ENCODE assay signal across 25 mouse cellular contexts in the genomic region with DNA sequence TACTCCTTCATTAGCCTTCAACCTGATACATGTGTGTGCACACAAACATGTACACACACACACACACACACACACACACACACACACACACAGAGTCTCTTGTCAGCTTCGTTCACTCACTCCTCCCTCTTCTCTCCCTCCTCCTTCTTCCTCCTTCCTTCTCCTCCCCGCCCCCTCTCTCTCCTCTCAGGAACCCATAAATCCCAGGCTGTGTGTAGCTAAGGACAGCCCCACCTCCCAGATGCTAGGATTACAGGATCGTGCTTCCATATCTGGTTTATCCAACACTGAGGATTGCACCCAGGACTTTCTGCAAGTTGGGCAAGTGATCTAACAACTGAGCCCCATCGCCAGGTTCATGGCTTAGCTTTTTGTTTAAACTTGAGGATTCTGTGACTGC. TPM values are rescaled to one million over a fixed set of nuclear protein-coding genes. Genes with fewer than 3 reads are reported as not detected.
DNase-seq lines count a peak whose midpoint lies in the region; ATAC-seq and TF ChIP-seq lines count a peak whose summit lies in the region.
"Had no signal": no experiment of that assay in that cellular context is flagged by ENCODE, and none has a peak within 500 bp of the region (broad histone marks: within the 10 kb centered on the region; RNA-seq: fewer than 3 reads in every experiment).

No protein-coding gene starts in this region.

- H3K9me3 ChIP-seq in intestine, embryonic 14.5 days (ENCODE audit: control insufficient read depth, low read length), result no peaks in the 10 kb centered on the region
- no peaks in the 10 kb centered on the region for H3K9me3 ChIP-seq in intestine, postnatal 0 days (ENCODE audit: control insufficient read depth)
- H3K9me3 ChIP-seq in kidney, postnatal 0 days (replicated peaks; ENCODE audit: low read length), result no peaks in the 10 kb centered on the region
- H3K9me3 ChIP-seq in midbrain, embryonic 10.5 days (replicated peaks), result no peaks in the 10 kb centered on the region
- H3K9me3 ChIP-seq: embryonic facial prominence, embryonic 15.5 days; forebrain, embryonic 10.5 days; G1E; heart, embryonic 10.5 days; hindbrain, embryonic 13.5 days had no signal

- H3K27me3 ChIP-seq in intestine, embryonic 14.5 days (replicated peaks; ENCODE audit: control insufficient read depth, insufficient read depth, low read length), result no peaks in the 10 kb centered on the region
- no peaks in the 10 kb centered on the region for H3K27me3 ChIP-seq in intestine, postnatal 0 days (replicated peaks; ENCODE audit: control insufficient read depth, insufficient read depth, low read length)
- no peaks in the 10 kb centered on the region for H3K27me3 ChIP-seq in kidney, postnatal 0 days (ENCODE audit: insufficient read depth, low read length)
- no peaks in the 10 kb centered on the region; the same call in 1 of the 2 replicates for H3K27me3 ChIP-seq in midbrain, embryonic 10.5 days (ENCODE audit: low read depth, poor library complexity, severe bottlenecking)
- H3K27me3 ChIP-seq: embryonic facial prominence, embryonic 15.5 days had no signal

- no peak overlapping the region for H3K4me2 ChIP-seq in intestine, embryonic 14.5 days (ENCODE audit: low read length)
- H3K4me2 ChIP-seq in intestine, postnatal 0 days (replicated peaks; ENCODE audit: low read depth), result no peak overlapping the region
- no peak overlapping the region for H3K4me2 ChIP-seq in kidney, postnatal 0 days (ENCODE audit: low read length)
- H3K4me2 ChIP-seq: embryonic facial prominence, embryonic 15.5 days; hindbrain, embryonic 13.5 days had no signal

- peak; percentile 35 for DNase-seq in embryo, embryonic 11 days
- DNase-seq in embryo, embryonic 10.5 days (ENCODE audit: low spot score), result no peak
- DNase-seq in intestine, embryonic 14.5 days (ENCODE audit: low spot score), result no peak
- DNase-seq in kidney, postnatal 0 days (ENCODE audit: low spot score), result peak; percentile 67
- DNase-seq in kidney, adult 18-20 months, result no peak
- DNase-seq in mesoderm, embryonic 11.5 days (ENCODE audit: low read depth, low spot score), result peak; percentile 16
- DNase-seq in midbrain, embryonic 10.5 days (ENCODE audit: low spot score), result no peak
- DNase-seq: adrenal gland, adult 8-10 months; adrenal gland, postnatal 36 days; B cell, adult 2 months; cerebellum, adult 2 months; cerebellum, postnatal 14 days; gastrocnemius, postnatal 10 days; heart, adult 18-20 months; heart, postnatal 10 days; heart, postnatal 4 days had no signal

- no peaks in the 10 kb centered on the region for H3K36me3 ChIP-seq in intestine, embryonic 14.5 days (ENCODE audit: control insufficient read depth, insufficient read depth, low read length)
- H3K36me3 ChIP-seq in intestine, postnatal 0 days (ENCODE audit: control insufficient read depth, insufficient read depth), result no peaks in the 10 kb centered on the region; the same call in 1 of the 2 replicates
- H3K36me3 ChIP-seq in kidney, postnatal 0 days (ENCODE audit: insufficient read depth, low read length), result no peaks in the 10 kb centered on the region
- H3K36me3 ChIP-seq in midbrain, embryonic 10.5 days, result no peaks in the 10 kb centered on the region
- H3K36me3 ChIP-seq: embryonic facial prominence, embryonic 15.5 days; forebrain, embryonic 10.5 days; G1E; heart, embryonic 10.5 days; hindbrain, embryonic 13.5 days had no signal

- no peak for TF ChIP-seq CTCF in intestine, postnatal 0 days (IDR thresholded peaks at IDR 0.05; ENCODE audit: low read depth)
- no peak for TF ChIP-seq CTCF in kidney, postnatal 0 days (IDR thresholded peaks at IDR 0.05; ENCODE audit: low read depth)

- no peak overlapping the region for H3K9ac ChIP-seq in intestine, embryonic 14.5 days (ENCODE audit: low read length)
- no peak overlapping the region for H3K9ac ChIP-seq in intestine, postnatal 0 days (ENCODE audit: low read depth, low read length)
- H3K9ac ChIP-seq in kidney, postnatal 0 days (ENCODE audit: low read depth, low read length), result no peak overlapping the region
- H3K9ac ChIP-seq: embryonic facial prominence, embryonic 15.5 days; hindbrain, embryonic 13.5 days had no signal

- H3K27ac ChIP-seq in intestine, embryonic 14.5 days (ENCODE audit: low read depth), result no peak overlapping the region
- no peak overlapping the region for H3K27ac ChIP-seq in intestine, postnatal 0 days (ENCODE audit: low read depth, low read length)
- no peak overlapping the region for H3K27ac ChIP-seq in kidney, postnatal 0 days
- no peak overlapping the region; the same call in 1 of the 2 replicates for H3K27ac ChIP-seq in midbrain, embryonic 10.5 days (replicated peaks)
- H3K27ac ChIP-seq: embryonic facial prominence, embryonic 15.5 days; forebrain, embryonic 10.5 days; heart, embryonic 10.5 days; hindbrain, embryonic 13.5 days had no signal

- peak; percentile 57; the same call in 1 of the 2 replicates for ATAC-seq in intestine, embryonic 14.5 days (replicated peaks; ENCODE audit: low FRiP score, low TSS enrichment, low read depth)
- ATAC-seq in intestine, postnatal 0 days, result no peak
- ATAC-seq in kidney, postnatal 0 days (replicated peaks; ENCODE audit: low FRiP score, low read depth), result peak; percentile 52; the same call in 1 of the 2 replicates
- ATAC-seq: CD4-positive, CD25-positive, alpha-beta regulatory T cell, adult 4 months; forebrain, embryonic 16.5 days had no signal

- H3K4me1 ChIP-seq in intestine, embryonic 14.5 days (replicated peaks; ENCODE audit: control insufficient read depth, insufficient read depth, low read length), result peaks cover 9% of the 10 kb centered on the region; the same call in 1 of the 2 replicates
- H3K4me1 ChIP-seq in intestine, postnatal 0 days (replicated peaks; ENCODE audit: control insufficient read depth, insufficient read depth, low read length), result no peaks in the 10 kb centered on the region
- H3K4me1 ChIP-seq in kidney, postnatal 0 days (replicated peaks; ENCODE audit: insufficient read depth, low read length), result 0 out of 2 replicates have a peak, but pooled peaks cover 8% of the 10 kb centered on the region
- H3K4me1 ChIP-seq in midbrain, embryonic 10.5 days, result peaks cover 19% of the 10 kb centered on the region
- H3K4me1 ChIP-seq: embryonic facial prominence, embryonic 15.5 days had no signal

- 32% methylated on average over 4 of the region's 4 CpGs for WGBS in intestine, embryonic 14.5 days
- 31% methylated on average over 4 of the region's 4 CpGs for WGBS in intestine, postnatal 0 days
- WGBS in kidney, postnatal 0 days, result 17% methylated on average over 4 of the region's 4 CpGs
- WGBS in midbrain, embryonic 10.5 days, result 75% methylated on average over 4 of the region's 4 CpGs

- no peak overlapping the region for H3K4me3 ChIP-seq in intestine, embryonic 14.5 days (ENCODE audit: low read depth, low read length)
- H3K4me3 ChIP-seq in intestine, postnatal 0 days (ENCODE audit: low read depth, low read length), result no peak overlapping the region
- H3K4me3 ChIP-seq in kidney, postnatal 0 days (replicated peaks; ENCODE audit: low read depth, low read length), result no peak overlapping the region
- H3K4me3 ChIP-seq in midbrain, embryonic 10.5 days, result no peak overlapping the region
- H3K4me3 ChIP-seq: embryonic facial prominence, embryonic 15.5 days; erythroblast, embryonic 14.5 days; forebrain, embryonic 10.5 days; heart, embryonic 10.5 days; hindbrain, embryonic 13.5 days had no signal

RNA-seq across cellular contexts. Expression of a gene that starts 59.9 kb away (rescaled TPM):
- polyA plus RNA-seq in intestine, embryonic 14.5 days (2014; fragmentation: Nextera tagmentation; extraction: Ambion mirVana), result 33.5 and 37.0 TPM in 2 replicates
- polyA plus RNA-seq in intestine, postnatal 0 days (2015; fragmentation: Nextera tagmentation; extraction: Ambion mirVana), result 26.7 and 28.4 TPM in 2 replicates
- 3.6 and 3.9 TPM in 2 replicates for polyA plus RNA-seq in kidney, postnatal 0 days (2015; fragmentation: Nextera tagmentation; extraction: Ambion mirVana)
- polyA plus RNA-seq in midbrain, embryonic 10.5 days (2016; fragmentation: Nextera tagmentation; extraction: Ambion mirVana), result 0.21 TPM in 1 of 2 replicates, not detected in the other
- polyA plus RNA-seq: embryonic facial prominence, embryonic 15.5 days had no signal

Comparison
In these comparisons a context has a peak if more than half of its experiments do, and no peak if none do; other contexts are left out.
1. DNase-seq: peak in embryo, embryonic 11 days (single experiment), kidney, postnatal 0 days (single experiment) and mesoderm, embryonic 11.5 days (single experiment); none in embryo, embryonic 10.5 days (single experiment), intestine, embryonic 14.5 days (single experiment), kidney, adult 18-20 months (single experiment) and midbrain, embryonic 10.5 days (single experiment).